Mouse (Mus musculus): ENCODE results near the gene Deup1. TPM values are rescaled to one million over a fixed set of nuclear protein-coding genes. Genes with fewer than 3 reads are reported as not detected.

Deup1 gene
- polyA plus RNA-seq, 1 experiment = not detected

GRCm38 (mm10) chr9:15658236-15658785, 30.6 kb upstream of the Deup1 start:
- TF ChIP-seq USF1 (IDR thresholded peaks at IDR 0.05; ENCODE audit: low read depth) = no peak
- TF ChIP-seq MYOD1 (IDR thresholded peaks at IDR 0.05; ENCODE audit: control insufficient read depth, insufficient read length, low read depth) = no peak
- Histone ChIP-seq H3K79me3 (ENCODE audit: low read depth) (no peaks in the 10 kb centered on the region), H3ac (ENCODE audit: control insufficient read depth, insufficient read length, low read depth) (no peak overlapping the region), H3K79me2 (ENCODE audit: control insufficient read depth, insufficient read depth) (no peaks in the 10 kb centered on the region), H3K27me3 (ENCODE audit: control insufficient read depth, insufficient read depth, insufficient read length) (no peaks in the 10 kb centered on the region), H3K4me3 (ENCODE audit: insufficient read depth, poor library complexity, severe bottlenecking) (no peak overlapping the region), H3K36me3 (ENCODE audit: control insufficient read depth, insufficient read depth) (no peaks in the 10 kb centered on the region)

GRCm38 (mm10) chr9:15653036-15653435, 25.3 kb upstream of the Deup1 start:
- no peaks in the 10 kb centered on the region for H3K79me2 ChIP-seq (ENCODE audit: control insufficient read depth, insufficient read depth)
- no peaks in the 10 kb centered on the region for H3K27me3 ChIP-seq (ENCODE audit: control insufficient read depth, insufficient read depth, insufficient read length)
- no peak overlapping the region for H3K4me3 ChIP-seq (ENCODE audit: insufficient read depth, poor library complexity, severe bottlenecking)
- TF ChIP-seq MYOG (IDR thresholded peaks at IDR 0.05; ENCODE audit: control insufficient read depth, extremely low read depth, insufficient read length) (no peak), MYOD1 (IDR thresholded peaks at IDR 0.05; ENCODE audit: control insufficient read depth, insufficient read length, low read depth) (no peak), USF1 (IDR thresholded peaks at IDR 0.05; ENCODE audit: low read depth) (no peak), CEBPB (IDR thresholded peaks at IDR 0.05; ENCODE audit: low read depth) (no peak), CTCF (IDR thresholded peaks at IDR 0.05; ENCODE audit: control insufficient read depth, insufficient read depth, insufficient read length) (no peak), MAX (IDR thresholded peaks at IDR 0.05) (no peak), FOSL1 (IDR thresholded peaks at IDR 0.05; ENCODE audit: insufficient read depth, low read length, poor library complexity, severe bottlenecking) (no peak)
- H3ac ChIP-seq (ENCODE audit: control insufficient read depth, insufficient read length, low read depth) = no peak overlapping the region
- H3K36me3 ChIP-seq (ENCODE audit: control insufficient read depth, insufficient read depth) = no peaks in the 10 kb centered on the region
- no peaks in the 10 kb centered on the region for H3K79me3 ChIP-seq (ENCODE audit: low read depth)

- no peak overlapping the region for H3K4me3 ChIP-seq (ENCODE audit: insufficient read depth, poor library complexity, severe bottlenecking)
- H3K27me3 ChIP-seq (ENCODE audit: control insufficient read depth, insufficient read depth, insufficient read length) = no peaks in the 10 kb centered on the region
- H3K36me3 ChIP-seq (ENCODE audit: control insufficient read depth, insufficient read depth) = no peaks in the 10 kb centered on the region
- no peaks in the 10 kb centered on the region for H3K79me3 ChIP-seq (ENCODE audit: low read depth)
- no peaks in the 10 kb centered on the region for H3K79me2 ChIP-seq (ENCODE audit: control insufficient read depth, insufficient read depth)
- H3ac ChIP-seq (ENCODE audit: control insufficient read depth, insufficient read length, low read depth) = no peak overlapping the region
- no peak for TF ChIP-seq MYOG (IDR thresholded peaks at IDR 0.05; ENCODE audit: control insufficient read depth, extremely low read depth, insufficient read length)
- no peak for TF ChIP-seq CEBPB (IDR thresholded peaks at IDR 0.05; ENCODE audit: low read depth)
- no peak for TF ChIP-seq FOSL1 (IDR thresholded peaks at IDR 0.05; ENCODE audit: insufficient read depth, low read length, poor library complexity, severe bottlenecking)
- no peak for TF ChIP-seq MAX (IDR thresholded peaks at IDR 0.05)
- TF ChIP-seq MYOD1 (IDR thresholded peaks at IDR 0.05; ENCODE audit: control insufficient read depth, insufficient read length, low read depth) = no peak
- no peak for TF ChIP-seq CTCF (IDR thresholded peaks at IDR 0.05; ENCODE audit: control insufficient read depth, insufficient read depth, insufficient read length)
- no peak for TF ChIP-seq USF1 (IDR thresholded peaks at IDR 0.05; ENCODE audit: low read depth)
These were observed 22.2 kb upstream of the Deup1 start for GRCm38 (mm10) chr9:15649977-15650376.

- no peak overlapping the region for H3K4me3 ChIP-seq (ENCODE audit: insufficient read depth, poor library complexity, severe bottlenecking)
- H3K79me2 ChIP-seq (ENCODE audit: control insufficient read depth, insufficient read depth) = no peaks in the 10 kb centered on the region
- no peak for TF ChIP-seq CEBPB (IDR thresholded peaks at IDR 0.05; ENCODE audit: low read depth)
- no peak for TF ChIP-seq MAX (IDR thresholded peaks at IDR 0.05)
- no peak for TF ChIP-seq FOSL1 (IDR thresholded peaks at IDR 0.05; ENCODE audit: insufficient read depth, low read length, poor library complexity, severe bottlenecking)
- no peak for TF ChIP-seq MYOD1 (IDR thresholded peaks at IDR 0.05; ENCODE audit: control insufficient read depth, insufficient read length, low read depth)
- no peak for TF ChIP-seq CTCF (IDR thresholded peaks at IDR 0.05; ENCODE audit: control insufficient read depth, insufficient read depth, insufficient read length)
- TF ChIP-seq USF1 (IDR thresholded peaks at IDR 0.05; ENCODE audit: low read depth) = no peak
- no peak for TF ChIP-seq MYOG (IDR thresholded peaks at IDR 0.05; ENCODE audit: control insufficient read depth, extremely low read depth, insufficient read length)
- no peaks in the 10 kb centered on the region for H3K79me3 ChIP-seq (ENCODE audit: low read depth)
- no peak overlapping the region for H3ac ChIP-seq (ENCODE audit: control insufficient read depth, insufficient read length, low read depth)
- H3K27me3 ChIP-seq (ENCODE audit: control insufficient read depth, insufficient read depth, insufficient read length) = no peaks in the 10 kb centered on the region
- H3K36me3 ChIP-seq (ENCODE audit: control insufficient read depth, insufficient read depth) = no peaks in the 10 kb centered on the region
These were observed 349 bp downstream of the Deup1 start for GRCm38 (mm10) chr9:15627384-15627783.

- TF ChIP-seq USF1 (IDR thresholded peaks at IDR 0.05; ENCODE audit: low read depth) (no peak), CEBPB (IDR thresholded peaks at IDR 0.05; ENCODE audit: low read depth) (no peak), CTCF (IDR thresholded peaks at IDR 0.05; ENCODE audit: control insufficient read depth, insufficient read depth, insufficient read length) (no peak), FOSL1 (IDR thresholded peaks at IDR 0.05; ENCODE audit: insufficient read depth, low read length, poor library complexity, severe bottlenecking) (no peak), MYOD1 (IDR thresholded peaks at IDR 0.05; ENCODE audit: control insufficient read depth, insufficient read length, low read depth) (no peak), MAX (IDR thresholded peaks at IDR 0.05) (no peak), MYOG (IDR thresholded peaks at IDR 0.05; ENCODE audit: control insufficient read depth, extremely low read depth, insufficient read length) (no peak)
- no peaks in the 10 kb centered on the region for H3K27me3 ChIP-seq (ENCODE audit: control insufficient read depth, insufficient read depth, insufficient read length)
- H3ac ChIP-seq (ENCODE audit: control insufficient read depth, insufficient read length, low read depth) = no peak overlapping the region
- no peaks in the 10 kb centered on the region for H3K79me3 ChIP-seq (ENCODE audit: low read depth)
- H3K79me2 ChIP-seq (ENCODE audit: control insufficient read depth, insufficient read depth) = no peaks in the 10 kb centered on the region
- no peak overlapping the region for H3K4me3 ChIP-seq (ENCODE audit: insufficient read depth, poor library complexity, severe bottlenecking)
- no peaks in the 10 kb centered on the region for H3K36me3 ChIP-seq (ENCODE audit: control insufficient read depth, insufficient read depth)
These were observed 3.0 kb downstream of the Deup1 start for GRCm38 (mm10) chr9:15624739-15625138.

- Histone ChIP-seq H3K79me3 (ENCODE audit: low read depth) (no peaks in the 10 kb centered on the region), H3K27me3 (ENCODE audit: control insufficient read depth, insufficient read depth, insufficient read length) (no peaks in the 10 kb centered on the region), H3K36me3 (ENCODE audit: control insufficient read depth, insufficient read depth) (no peaks in the 10 kb centered on the region), H3K79me2 (ENCODE audit: control insufficient read depth, insufficient read depth) (no peaks in the 10 kb centered on the region), H3ac (ENCODE audit: control insufficient read depth, insufficient read length, low read depth) (no peak overlapping the region), H3K4me3 (ENCODE audit: insufficient read depth, poor library complexity, severe bottlenecking) (no peak overlapping the region)
- TF ChIP-seq FOSL1 (IDR thresholded peaks at IDR 0.05; ENCODE audit: insufficient read depth, low read length, poor library complexity, severe bottlenecking) = no peak
- TF ChIP-seq USF1 (IDR thresholded peaks at IDR 0.05; ENCODE audit: low read depth) = no peak
- no peak for TF ChIP-seq MYOD1 (IDR thresholded peaks at IDR 0.05; ENCODE audit: control insufficient read depth, insufficient read length, low read depth)
- TF ChIP-seq MAX (IDR thresholded peaks at IDR 0.05) = no peak
- TF ChIP-seq CEBPB (IDR thresholded peaks at IDR 0.05; ENCODE audit: low read depth) = no peak
- no peak for TF ChIP-seq CTCF (IDR thresholded peaks at IDR 0.05; ENCODE audit: control insufficient read depth, insufficient read depth, insufficient read length)
- TF ChIP-seq MYOG (IDR thresholded peaks at IDR 0.05; ENCODE audit: control insufficient read depth, extremely low read depth, insufficient read length) = no peak
These were observed 8.0 kb downstream of the Deup1 start for GRCm38 (mm10) chr9:15619767-15620166.

All from C2C12 (cell line).